Mouse (Mus musculus): Measurements from ENCODE around the gene Dock9.
"Not testable (repeated sequence)": the region's sequence is repeated elsewhere in the genome, so short reads cannot be mapped to it uniquely, and the experiment has no call there.

GRCm38 (mm10) chr14:121623996-121624542, 173.6 kb downstream of the Dock9 start:
- TF ChIP-seq CTCF (IDR thresholded peaks at IDR 0.05; ENCODE audit: low read depth, low read length); TAL1 (conservative IDR thresholded peaks at IDR 0.05; ENCODE audit: low read depth, low read length): not testable (repeated sequence)

Data from G1E (cell line).